Mouse (Mus musculus) stomach, postnatal 0 days (tissue): ENCODE measurements around the gene Arhgap42.

Source experiments
- CTCF ChIP-seq: IDR thresholded peaks from 2 replicates; pipeline ENCODE4 v1.5.1; 2016; ENCODE audit warnings: antibody characterized with exemption, low read depth, mild to moderate bottlenecking, moderate library complexity
- EP300 ChIP-seq: optimal IDR thresholded peaks from 2 replicates; pipeline ENCODE3; 2016; ENCODE audit warnings: antibody characterized with exemption

DNA sequence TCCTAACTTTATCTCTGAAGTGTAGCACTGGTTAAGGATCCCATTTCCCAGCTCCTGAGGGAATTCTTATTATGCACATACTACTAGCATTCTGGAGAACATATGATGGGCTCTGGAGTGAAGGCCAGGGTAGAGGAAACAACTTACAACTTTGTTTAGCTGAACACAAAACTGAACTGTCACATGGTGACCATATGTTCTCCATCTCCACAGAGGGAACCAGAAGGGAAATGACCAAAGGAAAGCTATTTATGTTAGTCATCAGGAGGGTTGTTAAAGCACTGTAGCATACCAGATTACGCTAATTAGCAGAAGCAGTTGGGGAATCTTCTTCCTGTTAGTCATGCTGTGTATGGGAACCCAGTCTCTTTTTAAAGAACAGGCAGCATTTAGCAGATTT is 145.8 kb downstream of the Arhgap42 start:
- TF ChIP-seq CTCF = no peak
- no peak for TF ChIP-seq EP300
